Mouse (Mus musculus) right cerebral cortex, postnatal 25 days (tissue): ENCODE results near the gene Eif4g2.
A peak's percentile ranks its signal among the peaks of the same experiment; 100 is the strongest.

ENCODE experiments used
- DNase-seq: peaks from one replicate; pipeline ENCODE4 v3.0.0; 2022

The Eif4g2 gene

GRCm38 (mm10) chr7:111068181-111068580 is 14.6 kb downstream of the Eif4g2 start:
- no peak for DNase-seq

DNA sequence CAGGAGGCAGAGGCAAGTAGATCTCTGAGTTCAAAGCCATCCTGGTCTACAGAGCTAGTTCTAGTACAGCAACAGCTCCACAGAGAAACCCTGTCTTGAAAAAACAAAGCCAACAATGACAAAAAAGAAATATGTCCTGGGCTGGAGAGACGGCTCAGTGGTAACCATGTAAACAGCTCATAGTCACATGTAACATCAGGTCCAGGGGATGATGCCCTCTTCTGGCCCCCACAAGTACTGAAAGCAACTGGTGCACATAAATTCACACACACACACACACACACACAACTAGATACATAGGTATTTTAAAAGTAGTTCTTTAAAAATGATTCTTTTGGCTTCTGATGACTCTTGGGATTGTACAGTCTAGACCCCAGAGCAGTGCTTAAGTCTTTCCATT is 19.9 kb downstream of the Eif4g2 start:
- DNase-seq = no peak

DNA sequence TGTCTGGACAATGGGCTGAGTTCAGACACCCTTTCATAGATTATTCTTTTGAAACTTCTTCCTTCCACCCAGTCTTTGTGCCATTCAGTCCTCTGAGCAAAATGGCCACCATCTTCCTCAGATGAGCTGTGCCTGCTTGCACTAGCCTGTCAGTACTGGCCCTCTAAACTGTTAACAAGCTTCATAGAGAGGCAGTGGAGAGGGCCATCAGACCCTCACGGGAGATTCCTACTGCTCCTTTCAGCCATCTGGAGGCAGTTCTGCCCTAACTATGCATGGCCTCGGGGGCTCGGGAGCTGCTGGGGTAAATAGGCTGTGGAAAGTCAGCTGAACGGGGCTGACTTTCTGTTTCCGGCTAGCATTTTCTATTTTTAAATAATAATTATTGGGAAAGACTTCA is 23.3 kb downstream of the Eif4g2 start:
- no peak for DNase-seq

- DNase-seq = no peak
Measured at GRCm38 (mm10) chr7:111055984-111056657, 26.7 kb downstream of the Eif4g2 start.

GRCm38 (mm10) chr7:111055221-111055620 is 27.6 kb downstream of the Eif4g2 start:
- no peak for DNase-seq

DNA sequence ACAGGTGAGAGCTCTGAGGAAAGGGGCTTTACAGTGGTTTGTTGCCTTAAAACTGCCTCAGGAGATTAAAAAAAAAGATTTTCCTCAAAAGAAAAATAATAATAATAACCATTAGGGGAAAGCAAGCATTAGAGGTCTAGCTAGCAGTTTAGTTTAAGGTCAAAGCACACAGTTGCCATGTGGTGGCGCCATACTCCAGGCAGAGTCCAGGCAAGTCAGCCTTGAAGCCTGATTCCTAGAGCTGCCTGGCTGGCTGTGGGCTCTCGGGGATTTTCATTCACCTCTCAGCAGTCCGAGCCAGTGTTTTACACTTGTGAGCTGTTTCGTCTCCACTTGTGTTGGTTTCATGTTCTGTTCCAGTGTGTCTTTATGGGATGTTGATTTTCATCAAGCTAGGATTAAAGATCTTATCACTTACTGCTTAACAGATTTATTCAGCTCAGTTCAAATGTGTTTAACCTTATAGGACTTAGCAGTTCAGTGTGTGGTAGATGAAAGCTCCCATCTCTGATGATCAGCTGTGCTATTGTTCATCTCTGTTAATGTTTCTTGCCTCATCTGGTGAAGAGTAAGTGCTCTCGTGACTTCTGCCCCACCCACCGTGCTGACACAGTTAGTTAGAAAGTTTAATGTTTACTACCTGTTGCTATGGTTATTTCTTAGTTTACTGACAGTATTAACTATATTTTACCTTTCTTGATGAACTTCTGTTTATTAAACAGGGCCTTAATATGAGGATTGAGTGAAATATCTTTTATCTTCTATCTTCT is 33.0 kb downstream of the Eif4g2 start:
- peak; percentile 38 for DNase-seq

DNA sequence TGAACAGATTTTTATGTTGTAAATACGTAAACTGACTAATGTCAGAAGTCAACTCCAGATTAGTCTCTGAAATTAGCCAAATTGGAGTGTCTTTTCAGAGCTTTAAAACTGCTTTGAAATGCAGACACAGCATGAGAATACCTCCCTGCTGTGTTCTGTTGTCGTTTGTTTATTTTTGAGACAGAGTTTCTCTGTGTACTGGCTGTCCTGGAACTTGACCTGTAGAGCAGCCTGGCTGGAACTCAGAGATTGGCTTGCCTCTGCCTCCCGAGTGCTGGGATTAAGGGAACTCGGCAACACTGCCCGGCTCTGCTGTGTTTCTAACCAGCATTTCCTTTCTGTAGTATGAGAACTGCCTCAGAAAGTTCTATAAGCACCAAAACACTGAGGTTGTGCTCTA is 33.9 kb downstream of the Eif4g2 start:
- DNase-seq = no peak

DNA sequence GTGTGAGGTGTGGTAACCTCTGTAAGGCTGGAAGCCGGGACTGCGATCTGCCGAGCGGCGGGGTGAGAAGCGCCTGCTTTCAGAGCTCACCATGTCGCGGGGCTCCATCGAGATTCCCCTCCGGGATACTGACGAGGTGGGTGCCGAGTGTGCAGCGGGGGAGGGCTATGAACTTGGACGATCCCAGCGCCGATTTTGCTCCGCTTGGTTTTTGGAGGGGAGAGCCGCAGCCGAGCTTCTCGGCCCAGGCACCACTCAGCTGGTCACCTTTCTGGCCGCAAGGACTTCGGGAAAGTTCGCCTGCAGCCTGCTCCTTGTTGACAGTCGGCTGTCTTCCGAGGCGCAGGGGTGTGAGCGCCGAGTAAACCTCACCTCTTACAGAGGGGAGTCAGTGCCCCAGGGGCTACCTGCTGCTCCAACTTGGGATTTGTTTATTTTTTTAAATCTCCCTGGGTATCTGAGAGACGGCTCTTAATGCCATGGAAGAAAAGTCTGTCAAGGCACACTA is 53.7 kb downstream of the Eif4g2 start:
- no peak for DNase-seq

DNA sequence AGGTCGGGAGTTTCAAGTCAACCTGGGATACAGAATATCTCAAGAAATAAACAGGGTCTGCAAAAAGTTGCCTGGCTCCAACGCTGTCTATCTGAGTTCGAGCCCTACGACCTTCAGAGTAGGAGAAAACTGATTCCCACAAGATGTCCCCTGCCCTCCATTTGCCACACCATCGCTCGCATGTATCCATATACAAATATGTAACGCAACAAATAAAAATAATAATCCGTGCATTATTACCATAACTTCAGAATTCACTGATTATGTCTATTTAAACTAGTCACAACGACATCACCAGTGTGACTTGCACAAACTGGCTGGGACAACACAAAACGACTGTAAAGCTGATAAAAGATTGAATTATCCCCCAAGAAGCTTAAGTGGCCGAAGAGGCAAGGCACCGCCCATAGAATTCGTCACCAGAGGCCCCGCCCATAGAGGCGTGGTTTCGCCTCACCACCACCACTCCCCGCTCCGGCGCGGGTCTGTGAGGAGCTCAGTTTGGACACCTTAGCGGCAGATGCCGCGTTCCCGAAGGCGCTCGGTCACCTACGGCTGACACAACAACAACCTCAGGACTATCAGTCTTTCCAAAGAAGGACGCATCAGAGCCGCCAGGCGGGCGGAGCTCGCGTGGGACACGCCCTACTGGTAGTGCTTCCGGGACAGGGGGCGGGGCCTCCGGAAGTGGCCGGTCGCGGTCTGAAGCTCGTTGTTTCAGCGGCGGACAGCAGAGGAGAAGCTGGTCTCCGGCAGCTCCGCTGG is 54.4 kb downstream of the Eif4g2 start, which contains the start of gene Ctr9:
TSS of gene Ctr9 (plus strand) at position 671 of the 765 bp plus-strand sequence.
- peak; percentile 95 for DNase-seq

GRCm38 (mm10) chr7:111024912-111025311 is 57.9 kb downstream of the Eif4g2 start:
- DNase-seq = no peak

DNA sequence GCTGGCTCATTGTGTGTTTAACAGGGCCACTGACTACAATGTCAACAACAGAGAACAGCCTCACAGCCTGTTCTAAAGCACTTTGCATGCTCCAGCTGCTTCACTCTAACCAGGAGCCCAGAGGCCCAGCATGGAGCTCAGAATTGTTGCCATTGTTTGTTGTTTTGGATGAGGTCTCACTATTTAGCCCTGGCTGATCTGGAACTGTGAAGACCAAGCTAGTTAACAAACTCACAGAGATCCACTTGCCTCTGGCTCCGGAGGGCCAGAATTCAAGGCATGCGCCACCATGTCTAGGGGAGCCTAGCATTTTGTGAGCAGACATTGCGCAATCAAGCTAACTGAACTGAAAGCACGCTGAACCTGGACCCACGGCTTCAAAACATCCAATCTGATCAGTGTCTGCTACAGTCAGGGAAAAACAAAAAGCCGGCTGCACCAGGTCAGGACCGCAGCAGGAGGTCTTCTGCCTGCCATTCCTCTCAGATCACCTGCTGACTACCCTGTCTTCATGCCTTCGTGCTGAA is 58.7 kb downstream of the Eif4g2 start:
- DNase-seq = no peak

GRCm38 (mm10) chr7:111020814-111021213 is 62.0 kb downstream of the Eif4g2 start:
- DNase-seq = no peak
